Mouse (Mus musculus): ENCODE results near the gene Psors1c2. TPM values are rescaled to one million over a fixed set of nuclear protein-coding genes. Genes with fewer than 3 reads are reported as not detected.
A peak's percentile ranks its signal among the peaks of the same experiment; 100 is the strongest.

Psors1c2 gene
- polyA plus RNA-seq, 1 experiment = 0.63 TPM

- Histone ChIP-seq H3K4me3 (ENCODE audit: insufficient read depth, low read length) (no peak within 1 kb of the TSS), H3K27ac (ENCODE audit: insufficient read depth, low read length) (no peak within 1 kb of the TSS)
- TF ChIP-seq CTCF (IDR thresholded peaks at IDR 0.05; ENCODE audit: borderline replicate concordance, insufficient read depth, low read length) = no peak
Measured at GRCm38 (mm10) chr17:35551881-35552414, 18.9 kb downstream of the Psors1c2 start, which contains the start of gene Cdsn. Gene Cdsn (plus strand): TSS chr17:35552128.

DNA sequence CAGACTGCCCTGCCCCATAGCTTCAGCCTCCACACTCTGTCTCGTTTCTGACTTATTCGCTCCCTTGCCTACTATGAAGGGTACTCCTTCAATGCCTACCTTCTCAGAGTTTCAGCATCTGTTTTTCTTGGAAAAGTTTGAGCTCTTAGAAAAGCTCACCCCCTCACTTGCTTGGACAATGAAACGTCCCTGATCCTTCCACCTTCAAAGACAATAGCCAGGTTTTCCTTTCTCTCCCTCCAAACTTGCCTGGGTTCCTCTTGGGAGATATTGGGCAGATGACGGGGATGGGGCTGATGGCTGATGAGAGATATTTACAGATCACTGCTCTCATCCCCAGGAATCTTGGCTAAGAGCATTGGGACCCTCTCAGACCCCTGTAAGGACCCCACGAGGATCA, 21.3 kb downstream of the Psors1c2 start:
- TF ChIP-seq CTCF (IDR thresholded peaks at IDR 0.05; ENCODE audit: borderline replicate concordance, insufficient read depth, low read length) = no peak
- TF ChIP-seq POLR2A (IDR thresholded peaks at IDR 0.05; ENCODE audit: low read depth, low read length) = no peak
- H3K27ac ChIP-seq (ENCODE audit: insufficient read depth, low read length) = no peak overlapping the region
- H3K4me3 ChIP-seq (ENCODE audit: insufficient read depth, low read length) = no peak overlapping the region
- H3K4me1 ChIP-seq (ENCODE audit: control insufficient read depth, insufficient read depth, low read length) = peaks cover 6% of the 10 kb centered on the region

More at GRCm38 (mm10) chr17:35551881-35552414, 18.9 kb downstream of the Psors1c2 start, which contains the start of gene Cdsn:
- peaks cover 4% of the 10 kb centered on the region for H3K4me1 ChIP-seq (ENCODE audit: control insufficient read depth, insufficient read depth, low read length)

DNA sequence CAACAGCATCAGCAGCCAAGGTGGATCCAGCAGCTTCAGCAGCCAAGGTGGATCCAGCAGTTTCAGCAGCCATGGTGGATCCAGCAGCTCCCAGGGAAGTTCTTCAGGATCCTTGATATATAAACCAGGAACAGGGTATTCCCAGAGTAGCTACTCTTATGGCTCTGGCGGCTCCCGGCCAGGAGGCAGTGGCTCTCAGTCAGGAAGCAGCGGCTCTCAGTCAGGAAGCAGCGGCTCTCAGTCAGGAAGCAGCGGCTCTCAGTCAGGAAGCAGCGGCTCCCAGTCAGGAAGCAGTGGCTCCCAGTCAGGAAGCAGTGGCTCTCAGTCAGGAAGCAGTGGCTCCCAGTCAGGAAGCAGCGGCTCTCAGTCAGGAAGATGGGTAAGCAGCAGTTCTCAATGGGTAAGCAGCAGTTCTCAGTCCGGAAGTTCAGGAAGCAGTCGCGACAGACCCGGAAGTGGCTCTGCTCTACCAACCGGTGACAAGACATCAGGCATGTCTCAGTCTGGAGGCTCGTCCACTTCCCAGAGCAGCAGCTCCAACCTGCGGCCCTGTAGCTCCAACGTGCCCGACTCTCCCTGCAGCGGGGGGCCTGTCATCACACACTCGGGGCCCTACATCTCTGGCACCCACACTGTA, 21.9 kb downstream of the Psors1c2 start:
- peaks cover 6% of the 10 kb centered on the region for H3K4me1 ChIP-seq (ENCODE audit: control insufficient read depth, insufficient read depth, low read length)
- H3K27ac ChIP-seq (ENCODE audit: insufficient read depth, low read length) = no peak overlapping the region
- TF ChIP-seq POLR2A (IDR thresholded peaks at IDR 0.05; ENCODE audit: low read depth, low read length) (no peak), CTCF (IDR thresholded peaks at IDR 0.05; ENCODE audit: borderline replicate concordance, insufficient read depth, low read length) (no peak)
- H3K4me3 ChIP-seq (ENCODE audit: insufficient read depth, low read length) = no peak overlapping the region

DNA sequence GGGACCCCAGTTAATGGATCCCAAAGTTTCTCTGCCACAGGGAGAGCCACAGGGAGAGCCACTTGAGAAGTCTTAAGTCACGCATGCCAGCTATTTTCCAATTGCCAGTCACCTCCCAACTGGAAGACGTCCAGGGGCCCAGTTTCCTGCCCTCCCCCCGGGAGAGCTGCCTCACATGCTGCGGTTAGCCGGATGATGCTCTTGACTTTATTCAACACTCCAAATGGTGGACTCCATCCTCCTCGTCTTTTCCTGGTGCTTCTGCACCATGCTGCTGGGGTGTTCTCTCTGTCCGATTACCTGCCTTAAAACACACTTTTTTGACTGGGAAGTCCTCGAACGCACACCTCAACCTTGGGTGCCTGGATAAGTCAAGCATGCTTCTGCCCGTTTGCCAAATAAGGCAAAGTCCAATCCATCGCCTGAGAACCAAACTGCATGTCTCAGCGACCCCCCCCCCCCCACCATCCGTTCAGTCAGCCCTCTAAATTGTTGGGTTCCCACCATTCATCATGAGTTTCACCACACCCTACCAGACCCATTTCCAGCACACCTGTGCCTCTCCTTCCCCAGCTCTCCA, 23.3 kb downstream of the Psors1c2 start:
- TF ChIP-seq POLR2A (IDR thresholded peaks at IDR 0.05; ENCODE audit: low read depth, low read length) = no peak
- no peak for TF ChIP-seq CTCF (IDR thresholded peaks at IDR 0.05; ENCODE audit: borderline replicate concordance, insufficient read depth, low read length)
- no peak overlapping the region for H3K4me3 ChIP-seq (ENCODE audit: insufficient read depth, low read length)

GRCm38 (mm10) chr17:35556812-35557211, 23.8 kb downstream of the Psors1c2 start:
- TF ChIP-seq POLR2A (IDR thresholded peaks at IDR 0.05; ENCODE audit: low read depth, low read length) = no peak
- TF ChIP-seq CTCF (IDR thresholded peaks at IDR 0.05; ENCODE audit: borderline replicate concordance, insufficient read depth, low read length) = peak; percentile 59; the same call in 1 of the 2 replicates
- Histone ChIP-seq H3K27ac (ENCODE audit: insufficient read depth, low read length) (peak overlapping the region; percentile 77), H3K4me3 (ENCODE audit: insufficient read depth, low read length) (no peak overlapping the region), H3K4me1 (ENCODE audit: control insufficient read depth, insufficient read depth, low read length) (peaks cover 3% of the 10 kb centered on the region; the same call in 1 of the 2 replicates)

More for the DNA sequence above, 23.3 kb downstream of the Psors1c2 start:
- Histone ChIP-seq H3K27ac (ENCODE audit: insufficient read depth, low read length) (peak overlapping the region; percentile 77; the same call in 1 of the 2 replicates), H3K4me1 (ENCODE audit: control insufficient read depth, insufficient read depth, low read length) (peaks cover 3% of the 10 kb centered on the region)

DNA sequence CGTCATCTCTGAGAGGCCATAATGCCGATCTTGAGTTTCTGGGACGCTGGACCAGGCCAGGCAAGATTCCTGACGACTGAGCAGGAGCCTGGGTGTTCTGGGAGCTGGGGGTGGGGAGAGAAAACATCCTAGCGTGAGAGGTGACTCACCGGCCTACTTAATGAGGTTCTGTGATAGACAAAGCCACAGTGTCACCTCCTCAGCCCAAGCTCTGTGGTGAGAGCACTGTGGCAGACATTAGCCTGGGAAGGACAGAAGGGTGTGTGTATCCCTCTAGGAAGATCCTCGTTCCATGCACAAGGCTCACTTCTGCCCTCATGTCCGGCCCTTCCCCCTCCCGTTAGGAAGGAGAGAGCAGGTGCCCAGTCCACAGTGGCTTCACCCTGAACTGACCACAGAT, 24.4 kb downstream of the Psors1c2 start:
- TF ChIP-seq CTCF (IDR thresholded peaks at IDR 0.05; ENCODE audit: borderline replicate concordance, insufficient read depth, low read length) (no peak), POLR2A (IDR thresholded peaks at IDR 0.05; ENCODE audit: low read depth, low read length) (no peak)
- Histone ChIP-seq H3K4me3 (ENCODE audit: insufficient read depth, low read length) (no peak overlapping the region), H3K27ac (ENCODE audit: insufficient read depth, low read length) (peak overlapping the region; percentile 77), H3K4me1 (ENCODE audit: control insufficient read depth, insufficient read depth, low read length) (peaks cover 3% of the 10 kb centered on the region; the same call in 1 of the 2 replicates)

- Histone ChIP-seq H3K4me3 (ENCODE audit: insufficient read depth, low read length) (no peak overlapping the region), H3K4me1 (ENCODE audit: control insufficient read depth, insufficient read depth, low read length) (peaks cover 3% of the 10 kb centered on the region; the same call in 1 of the 2 replicates), H3K27ac (ENCODE audit: insufficient read depth, low read length) (no peak overlapping the region)
- TF ChIP-seq CTCF (IDR thresholded peaks at IDR 0.05; ENCODE audit: borderline replicate concordance, insufficient read depth, low read length) (no peak), POLR2A (IDR thresholded peaks at IDR 0.05; ENCODE audit: low read depth, low read length) (no peak)
Measured at GRCm38 (mm10) chr17:35558216-35558615, 25.2 kb downstream of the Psors1c2 start.

DNA sequence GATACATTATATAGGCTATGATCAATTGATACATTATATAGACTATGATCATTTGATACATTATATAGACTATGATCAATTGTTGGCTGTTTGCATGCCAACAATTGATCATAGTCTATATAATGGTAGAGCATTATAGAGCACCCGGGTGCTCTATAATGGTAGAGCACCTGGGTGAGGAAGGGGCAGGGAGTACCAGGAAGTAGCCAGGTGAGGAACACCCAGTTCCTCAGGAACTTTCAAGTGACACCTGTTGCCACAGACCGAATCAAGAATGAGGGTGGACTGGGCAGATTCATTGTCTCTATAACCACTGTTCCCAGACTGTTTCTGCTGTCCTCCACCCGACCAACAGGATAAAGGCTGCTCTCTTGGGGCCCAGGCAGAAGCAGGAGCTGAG, 34.1 kb downstream of the Psors1c2 start, which contains the start of gene 2300002M23Rik:
TSS of gene 2300002M23Rik (plus strand) at position 301 of the 400 bp plus-strand sequence.
- no peaks in the 10 kb centered on the region for H3K4me1 ChIP-seq (ENCODE audit: control insufficient read depth, insufficient read depth, low read length)
- no peak within 1 kb of the TSS for H3K27ac ChIP-seq (ENCODE audit: insufficient read depth, low read length)
- no peak within 1 kb of the TSS for H3K4me3 ChIP-seq (ENCODE audit: insufficient read depth, low read length)
- TF ChIP-seq CTCF (IDR thresholded peaks at IDR 0.05; ENCODE audit: borderline replicate concordance, insufficient read depth, low read length) = no peak
- TF ChIP-seq POLR2A (IDR thresholded peaks at IDR 0.05; ENCODE audit: low read depth, low read length) = no peak

DNA sequence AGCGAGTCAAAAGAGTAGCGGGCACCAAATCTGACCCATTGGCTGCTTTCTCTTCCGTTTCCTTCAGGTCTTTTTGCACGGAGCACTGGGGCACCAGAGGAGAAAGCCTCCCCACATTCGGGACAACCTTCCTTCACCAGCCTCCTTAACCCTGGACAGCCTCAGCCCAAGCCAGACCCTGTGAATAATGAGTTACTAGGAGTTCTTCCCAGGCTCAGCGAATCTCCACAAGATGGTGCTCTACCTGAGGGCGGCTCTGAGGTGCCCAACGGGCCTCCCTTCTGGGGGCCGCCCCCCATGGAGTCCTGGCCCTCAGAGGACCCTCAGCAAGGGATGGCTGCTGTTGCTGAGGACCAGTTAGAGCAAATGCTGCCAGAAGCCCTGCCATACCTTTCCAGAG, 34.8 kb downstream of the Psors1c2 start:
- Histone ChIP-seq H3K27ac (ENCODE audit: insufficient read depth, low read length) (no peak overlapping the region), H3K4me3 (ENCODE audit: insufficient read depth, low read length) (no peak overlapping the region)
- no peak for TF ChIP-seq POLR2A (IDR thresholded peaks at IDR 0.05; ENCODE audit: low read depth, low read length)
- TF ChIP-seq CTCF (IDR thresholded peaks at IDR 0.05; ENCODE audit: borderline replicate concordance, insufficient read depth, low read length) = no peak

More for the DNA sequence above, 34.8 kb downstream of the Psors1c2 start:
- no peaks in the 10 kb centered on the region for H3K4me1 ChIP-seq (ENCODE audit: control insufficient read depth, insufficient read depth, low read length)
